Mouse (Mus musculus) intestine, embryonic 16.5 days (tissue): ENCODE data around the gene Il18. TPM values are rescaled to one million over a fixed set of nuclear protein-coding genes. Genes with fewer than 3 reads are reported as not detected.
A peak's percentile ranks its signal among the peaks of the same experiment; 100 is the strongest.

ENCODE experiments used
- ATAC-seq: fragments of 200-750 bp; cut with Nextera tagmentation; 2 replicates; pipeline ENCODE4 v1.8.0; 2017; ENCODE audit warnings: moderate TSS enrichment, moderate library complexity
- H3K27ac ChIP-seq: fragments of 300-500 bp; sonication (generic); 2 replicates; pipeline ENCODE4 v1.5.1; 2014; ENCODE audit warnings: mild to moderate bottlenecking, low read length
- H3K27me3 ChIP-seq: fragments of 300-500 bp; sonication (generic); replicated peaks from 2 replicates; pipeline ENCODE4 v1.6.1; 2014; ENCODE audit warnings: low read length, control low read depth, mixed read lengths; ENCODE audit not compliant: control insufficient read depth, insufficient read depth
- H3K36me3 ChIP-seq: fragments of 300-500 bp; sonication (generic); 2 replicates; pipeline ENCODE4 v1.6.1; 2014; ENCODE audit warnings: low read length, control low read depth; ENCODE audit not compliant: control insufficient read depth, insufficient read depth
- H3K4me1 ChIP-seq: fragments of 300-500 bp; sonication (generic); 2 replicates; pipeline ENCODE4 v1.6.1; 2014; ENCODE audit warnings: low read length, control low read depth, mixed read lengths; ENCODE audit not compliant: control insufficient read depth, insufficient read depth
- H3K4me2 ChIP-seq: fragments of 300-500 bp; sonication (generic); 2 replicates; pipeline ENCODE4 v1.6.1; 2014; ENCODE audit warnings: low read depth, low read length, control low read depth
- H3K4me3 ChIP-seq: fragments of 300-500 bp; sonication (generic); 2 replicates; pipeline ENCODE4 v1.5.1; 2014; ENCODE audit warnings: mild to moderate bottlenecking, low read length
- H3K9ac ChIP-seq: fragments of 300-500 bp; sonication (generic); 2 replicates; pipeline ENCODE4 v1.6.1; 2014; ENCODE audit warnings: low read depth, low read length
- H3K9me3 ChIP-seq: fragments of 300-500 bp; sonication (generic); 2 replicates; pipeline ENCODE4 v1.6.1; 2016; ENCODE audit warnings: low read length, control low read depth; ENCODE audit not compliant: control insufficient read depth
- WGBS: fragments of 180-500 bp; shearing (Covaris S2); extraction: QIAGEN DNeasy Blood & Tissue Kit; methylation state at CpG from one replicate; pipeline ENCODE4 v1.1.7; 2014; 5-methylcytosine and 5-hydroxymethylcytosine counted together
- polyA plus RNA-seq: library from polyadenylated mRNA; unstranded; fragments of >200 nt; fragmentation: Nextera tagmentation; extraction: Ambion mirVana; gene quantifications from 2 replicates; pipeline ENCODE4 v1.2.1, GENCODE M21; 2015

Gene Il18
- polyA plus RNA-seq, result 23.3 and 35.5 TPM in 2 replicates

DNA sequence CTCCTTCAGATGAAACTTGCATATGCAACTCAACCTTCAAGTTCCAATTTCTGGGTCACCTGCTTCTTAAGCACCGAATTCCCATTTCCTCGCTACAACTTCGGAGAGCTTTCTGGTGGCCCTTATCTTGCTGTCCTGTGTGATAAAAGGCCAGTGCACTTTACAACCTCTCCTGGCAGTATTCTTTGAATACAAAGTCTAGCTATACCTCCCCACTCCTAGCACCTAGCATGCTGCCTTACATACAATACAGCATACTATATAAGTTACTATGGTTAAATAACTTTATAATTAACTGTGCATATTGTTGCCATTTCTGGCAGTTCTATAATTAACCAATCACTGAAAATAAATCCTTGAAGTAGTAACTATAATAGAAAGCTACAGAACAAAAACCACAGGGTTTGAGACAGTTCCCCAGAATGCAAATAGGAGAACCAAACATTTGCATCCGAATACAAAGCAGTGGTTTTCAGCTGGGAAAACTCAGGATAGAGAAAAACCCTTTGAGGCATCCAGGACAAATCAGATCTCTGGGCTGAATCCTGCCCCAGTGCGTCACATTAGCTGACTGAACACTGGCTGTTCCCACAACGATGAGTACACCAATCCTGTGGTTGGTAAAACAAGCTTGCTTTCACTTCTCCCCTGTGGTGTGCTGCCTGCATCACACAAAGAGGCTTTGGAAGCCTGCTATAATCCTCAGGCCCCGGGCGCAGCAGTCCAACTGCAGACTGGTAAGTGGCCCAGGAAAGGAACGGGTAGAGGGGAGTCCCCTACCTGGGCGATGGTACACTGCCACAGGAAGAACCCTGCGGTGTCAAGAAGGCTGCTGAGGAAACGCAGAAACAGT lies at the start of gene Il18:
Gene Il18 (plus strand): TSS at position 587 of the 853 bp plus-strand sequence.
- ATAC-seq, result peak; percentile 95
- H3K4me3 ChIP-seq, result peak within 1 kb of the TSS; percentile 32
- peak within 1 kb of the TSS; percentile 88 for H3K27ac ChIP-seq
- H3K9ac ChIP-seq, result peak within 1 kb of the TSS; percentile 61
- WGBS, result 24% methylated on average over 12 of the region's 12 CpGs
- no peaks in the 10 kb centered on the region for H3K9me3 ChIP-seq
- 0 out of 2 replicates have a peak, but pooled peaks cover 9% of the 10 kb centered on the region for H3K4me1 ChIP-seq
- peak within 1 kb of the TSS; percentile 51 for H3K4me2 ChIP-seq
- no peaks in the 10 kb centered on the region for H3K27me3 ChIP-seq
- H3K36me3 ChIP-seq, result no peaks in the 10 kb centered on the region

DNA sequence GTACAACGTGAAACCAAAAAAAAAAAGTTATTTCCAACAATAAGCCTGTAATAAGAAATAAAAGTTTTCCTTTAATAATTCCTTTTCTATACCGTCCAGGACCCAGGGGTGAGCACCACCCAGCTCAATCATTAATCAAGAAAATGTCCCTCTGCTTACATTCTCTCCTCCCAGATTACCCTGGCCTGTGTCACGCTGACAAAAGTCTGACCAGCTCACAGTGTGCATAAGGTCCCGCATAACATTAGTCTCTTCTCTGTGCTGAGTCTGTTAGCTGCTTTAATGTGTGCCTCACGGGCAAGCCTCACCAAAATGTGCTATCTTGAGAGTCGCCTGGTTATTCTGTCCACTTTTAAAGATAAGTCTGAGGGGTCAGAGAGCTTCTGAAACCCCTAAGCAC lies 49.2 kb upstream of the Il18 start:
- Histone ChIP-seq H3K4me2 (no peak overlapping the region), H3K4me3 (no peak overlapping the region), H3K9me3 (no peaks in the 10 kb centered on the region), H3K27me3 (no peaks in the 10 kb centered on the region), H3K36me3 (no peaks in the 10 kb centered on the region), H3K27ac (no peak overlapping the region), H3K9ac (peak overlapping the region; percentile 14; the same call in 1 of the 2 replicates), H3K4me1 (peaks cover 6% of the 10 kb centered on the region; the same call in 1 of the 2 replicates)
- peak; percentile 38; the same call in 1 of the 2 replicates for ATAC-seq
- WGBS, result 28% methylated on average over 6 of the region's 6 CpGs

DNA sequence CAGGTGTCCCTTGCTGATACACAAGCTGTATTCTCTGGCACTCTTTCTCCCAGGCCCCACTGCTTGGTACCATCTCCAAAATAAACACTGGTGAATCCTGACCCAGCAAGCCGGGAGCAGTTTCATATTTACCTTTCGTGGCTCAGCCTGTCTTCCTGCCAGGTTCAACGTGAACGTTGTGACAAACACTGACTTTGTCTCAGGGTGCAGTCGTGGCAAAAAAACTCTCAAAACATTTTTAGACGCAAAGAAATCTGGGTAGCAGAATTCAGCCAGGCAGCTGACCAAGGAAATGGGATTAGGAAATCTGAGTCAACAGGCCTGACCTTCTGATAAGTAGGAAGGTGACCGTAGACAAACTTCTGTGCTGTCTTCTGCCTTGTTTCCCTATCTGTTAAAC lies 47.1 kb upstream of the Il18 start:
- no peak overlapping the region for H3K9ac ChIP-seq
- peaks cover 6% of the 10 kb centered on the region; the same call in 1 of the 2 replicates for H3K4me1 ChIP-seq
- no peak for ATAC-seq
- no peak overlapping the region for H3K4me3 ChIP-seq
- no peaks in the 10 kb centered on the region for H3K27me3 ChIP-seq
- 42% methylated on average over 7 of the region's 7 CpGs for WGBS
- H3K9me3 ChIP-seq, result no peaks in the 10 kb centered on the region
- H3K4me2 ChIP-seq, result no peak overlapping the region
- no peak overlapping the region for H3K27ac ChIP-seq
- no peaks in the 10 kb centered on the region for H3K36me3 ChIP-seq

DNA sequence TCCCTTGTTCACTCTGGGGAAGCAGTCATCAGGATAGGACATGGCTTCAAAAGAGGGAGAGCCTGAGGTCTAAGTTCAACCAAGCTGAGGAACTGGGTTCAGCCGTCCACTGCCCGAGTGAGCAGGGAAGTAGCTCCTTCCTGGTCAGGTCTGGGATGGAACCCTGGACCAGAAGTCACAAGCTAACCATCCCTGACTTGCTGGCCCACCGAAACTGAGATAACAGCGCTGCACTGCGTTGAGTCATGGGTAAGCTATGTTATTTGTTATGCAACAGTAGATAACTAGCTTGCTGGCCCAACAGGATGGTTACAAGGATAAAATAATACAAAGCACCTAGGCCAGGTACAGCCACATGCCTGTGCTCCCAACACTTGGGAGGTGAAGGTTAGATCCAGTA lies 39.2 kb upstream of the Il18 start:
- Histone ChIP-seq H3K4me3 (no peak overlapping the region), H3K4me2 (no peak overlapping the region), H3K4me1 (no peaks in the 10 kb centered on the region), H3K9ac (no peak overlapping the region), H3K27me3 (no peaks in the 10 kb centered on the region), H3K9me3 (no peaks in the 10 kb centered on the region), H3K27ac (0 out of 2 replicates have a peak overlapping the region, but pooled peaks have one; percentile 3), H3K36me3 (no peaks in the 10 kb centered on the region)
- ATAC-seq, result peak; percentile 88
- 71% methylated on average over 5 of the region's 5 CpGs for WGBS

DNA sequence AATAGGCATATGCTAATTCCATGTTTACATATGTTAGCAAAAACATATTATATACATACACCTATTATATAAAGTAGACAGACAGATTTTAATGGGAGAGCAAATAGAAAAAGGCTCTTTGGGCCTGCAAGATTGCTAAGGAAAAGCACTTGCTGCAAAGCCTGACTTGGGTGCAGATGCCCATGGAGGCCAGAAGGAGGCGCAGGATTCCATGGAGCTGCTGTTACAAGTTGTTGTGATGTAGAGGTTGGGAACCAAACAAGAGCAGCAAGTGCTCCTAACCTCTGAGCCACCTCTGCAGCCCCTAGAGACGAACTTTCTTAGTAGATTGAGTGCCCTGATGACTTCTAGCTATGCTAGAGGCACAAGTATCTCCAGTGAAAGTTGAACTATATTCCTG lies 35.8 kb upstream of the Il18 start:
- Histone ChIP-seq H3K27ac (no peak overlapping the region), H3K4me3 (no peak overlapping the region), H3K4me2 (no peak overlapping the region), H3K36me3 (no peaks in the 10 kb centered on the region), H3K9me3 (no peaks in the 10 kb centered on the region), H3K4me1 (no peaks in the 10 kb centered on the region), H3K9ac (no peak overlapping the region), H3K27me3 (no peaks in the 10 kb centered on the region)
- 19% methylated on average over 2 of the region's 2 CpGs for WGBS
- no peak for ATAC-seq

DNA sequence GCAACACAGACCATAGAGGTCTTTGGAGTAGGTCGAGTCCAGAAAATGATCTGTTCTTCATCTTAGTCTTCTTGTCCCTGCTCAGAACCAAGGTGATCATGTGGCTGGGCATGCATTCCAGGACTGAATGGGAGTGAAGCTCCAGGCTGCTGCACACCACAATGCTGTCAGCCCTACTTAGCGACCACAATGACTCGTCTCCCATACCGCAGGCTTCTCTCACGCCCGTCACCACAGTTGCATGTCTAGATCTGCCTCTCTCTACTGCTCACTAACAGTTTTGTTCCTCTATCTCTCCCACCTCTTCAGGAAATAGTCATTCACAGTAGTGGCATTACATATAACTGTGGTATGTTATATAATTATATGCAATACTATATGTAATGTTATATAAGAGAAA lies 33.9 kb upstream of the Il18 start:
- Histone ChIP-seq H3K27me3 (no peaks in the 10 kb centered on the region), H3K9me3 (no peaks in the 10 kb centered on the region), H3K36me3 (no peaks in the 10 kb centered on the region), H3K9ac (no peak overlapping the region), H3K4me1 (no peaks in the 10 kb centered on the region), H3K4me3 (no peak overlapping the region), H3K4me2 (no peak overlapping the region), H3K27ac (no peak overlapping the region)
- ATAC-seq, result no peak
- WGBS, result 89% methylated on average over 6 of the region's 6 CpGs

DNA sequence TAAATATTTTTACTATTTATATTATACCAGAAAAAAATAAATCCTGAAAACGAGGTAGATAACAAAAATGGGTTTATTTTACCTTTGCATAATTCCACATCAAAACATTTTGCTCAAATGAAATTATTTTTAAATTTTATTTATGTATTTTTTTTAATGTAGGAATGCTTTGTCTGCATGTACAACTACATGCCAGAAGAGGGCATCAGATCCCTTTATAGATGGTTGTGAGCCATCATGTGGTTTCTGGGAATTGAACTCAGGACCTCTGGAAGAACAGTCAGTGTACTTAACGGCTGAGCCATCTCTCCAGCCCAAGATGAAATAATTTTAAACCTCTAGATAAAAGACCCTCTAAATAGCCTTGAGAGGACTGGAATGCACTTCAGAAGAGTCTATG lies 33.1 kb upstream of the Il18 start:
- no peak overlapping the region for H3K4me2 ChIP-seq
- WGBS, result 67% methylated on average over 2 of the region's 2 CpGs
- no peak for ATAC-seq
- H3K27me3 ChIP-seq, result no peaks in the 10 kb centered on the region
- H3K27ac ChIP-seq, result no peak overlapping the region
- no peak overlapping the region for H3K9ac ChIP-seq
- H3K4me3 ChIP-seq, result no peak overlapping the region
- no peaks in the 10 kb centered on the region for H3K9me3 ChIP-seq
- no peaks in the 10 kb centered on the region for H3K4me1 ChIP-seq
- H3K36me3 ChIP-seq, result no peaks in the 10 kb centered on the region

DNA sequence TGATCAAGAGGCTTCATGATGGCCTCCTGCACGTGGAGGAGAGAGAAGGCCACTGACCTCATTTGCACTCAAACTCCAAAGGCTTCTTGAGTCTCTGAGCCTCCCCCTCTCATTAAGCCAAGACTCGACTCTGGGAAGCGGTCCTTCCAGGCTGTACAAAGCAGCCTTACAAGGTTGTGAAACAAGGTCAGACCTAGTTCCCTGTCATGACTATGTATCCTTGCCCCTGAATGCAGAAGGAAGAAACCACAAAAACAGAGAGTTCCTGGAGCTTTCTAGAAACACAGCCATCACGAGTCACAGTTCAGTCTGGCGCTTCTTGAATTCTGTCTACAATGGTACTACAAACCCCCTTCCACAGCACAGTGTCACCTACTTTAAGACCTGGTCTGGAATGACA lies 32.1 kb upstream of the Il18 start:
- no peak for ATAC-seq
- H3K27ac ChIP-seq, result no peak overlapping the region
- H3K27me3 ChIP-seq, result no peaks in the 10 kb centered on the region
- no peaks in the 10 kb centered on the region for H3K9me3 ChIP-seq
- 78% methylated on average over 5 of the region's 5 CpGs for WGBS
- H3K4me2 ChIP-seq, result no peak overlapping the region
- H3K36me3 ChIP-seq, result no peaks in the 10 kb centered on the region
- peaks cover 4% of the 10 kb centered on the region for H3K4me1 ChIP-seq
- H3K4me3 ChIP-seq, result no peak overlapping the region
- no peak overlapping the region for H3K9ac ChIP-seq

DNA sequence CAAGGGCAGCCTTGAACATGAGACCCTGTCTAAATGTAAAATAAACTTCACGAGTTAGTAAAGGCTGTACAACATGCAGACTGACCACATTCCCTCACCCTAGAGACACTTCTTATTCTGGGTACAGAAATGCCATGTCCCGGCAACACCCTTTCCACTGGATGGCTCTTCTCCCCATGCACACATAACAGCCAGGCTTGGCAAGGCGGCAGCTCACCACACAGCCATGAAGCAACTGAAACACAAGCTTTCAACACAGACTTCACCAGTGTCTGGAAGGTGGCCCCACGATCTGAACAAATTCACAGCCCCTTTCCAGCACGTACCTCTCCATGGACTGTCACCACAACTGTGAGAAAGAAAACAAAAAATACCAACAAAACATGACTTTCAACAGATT lies 29.7 kb upstream of the Il18 start:
- Histone ChIP-seq H3K4me2 (no peak overlapping the region), H3K9ac (no peak overlapping the region), H3K36me3 (no peaks in the 10 kb centered on the region), H3K4me3 (no peak overlapping the region), H3K27me3 (no peaks in the 10 kb centered on the region), H3K9me3 (no peaks in the 10 kb centered on the region), H3K27ac (no peak overlapping the region), H3K4me1 (peaks cover 8% of the 10 kb centered on the region)
- 84% methylated on average over 5 of the region's 5 CpGs for WGBS
- ATAC-seq, result no peak
